Mouse (Mus musculus) frontal cortex, adult 2 months (tissue): ENCODE measurements around the gene Cenpm. TPM values are rescaled to one million over a fixed set of nuclear protein-coding genes. Genes with fewer than 3 reads are reported as not detected.

Experiments
- DNase-seq, 2 experiments: peaks; one replicate each; pipeline ENCODE4 v3.0.0; 2022; ENCODE audit warnings: low spot score in 1 of 2; ENCODE audit errors: extremely low spot score in 1 of 2
- polyA plus RNA-seq: library from polyadenylated mRNA; depleted of rRNA; stranded (reverse); fragments of >200 nt; gene quantifications from 2 replicates; pipeline ENCODE4 v1.2.3, GENCODE M21; 2012; rRNA removed

Gene Cenpm
- polyA plus RNA-seq, 1 experiment = 6.4 TPM

DNA sequence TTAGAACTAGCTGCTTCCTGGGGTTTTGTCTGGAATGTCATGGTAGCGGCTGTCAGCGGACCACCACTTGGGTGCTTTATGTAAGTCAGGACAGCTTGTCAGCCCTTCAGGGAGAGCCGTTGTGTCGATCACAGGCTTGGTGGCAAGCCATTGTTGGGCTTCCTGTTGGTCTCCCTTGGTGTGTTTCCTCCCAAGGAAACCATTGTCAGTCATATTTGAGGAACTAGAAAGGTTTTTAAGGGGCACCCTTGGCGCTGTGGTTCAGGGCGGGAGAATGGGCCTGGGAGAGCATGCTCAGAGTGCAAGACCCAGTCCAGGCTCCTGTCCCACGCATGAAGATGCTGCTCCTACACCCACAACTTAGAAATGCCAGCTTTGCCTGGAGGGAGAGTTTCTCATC lies 46.2 kb downstream of the Cenpm start:
- DNase-seq = no peak

GRCm38 (mm10) chr15:82197937-82198336 lies 46.6 kb downstream of the Cenpm start:
- no peak for DNase-seq

- DNase-seq = no peak
Observed at GRCm38 (mm10) chr15:82197246-82197750, 47.2 kb downstream of the Cenpm start.

DNA sequence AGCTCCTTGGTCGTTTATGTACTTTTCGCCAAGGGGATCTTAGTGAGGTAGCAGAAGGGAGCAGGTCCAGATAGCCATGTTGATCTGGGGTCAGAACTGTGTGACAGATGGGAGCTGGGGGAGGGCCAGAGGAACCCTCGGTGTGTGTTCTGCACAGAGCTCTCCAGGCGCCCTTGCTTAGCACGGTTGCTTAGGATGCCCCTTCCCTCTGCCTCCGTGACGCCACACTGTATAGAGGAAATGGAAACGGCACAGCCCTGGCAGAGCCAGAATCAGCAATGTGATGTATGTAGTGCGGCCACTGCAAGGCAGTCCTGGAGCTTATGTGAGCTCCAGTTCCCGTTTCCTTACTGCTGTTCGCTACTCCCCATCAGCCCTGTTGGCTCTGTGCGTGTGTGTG lies 48.2 kb downstream of the Cenpm start:
- DNase-seq = no peak

DNA sequence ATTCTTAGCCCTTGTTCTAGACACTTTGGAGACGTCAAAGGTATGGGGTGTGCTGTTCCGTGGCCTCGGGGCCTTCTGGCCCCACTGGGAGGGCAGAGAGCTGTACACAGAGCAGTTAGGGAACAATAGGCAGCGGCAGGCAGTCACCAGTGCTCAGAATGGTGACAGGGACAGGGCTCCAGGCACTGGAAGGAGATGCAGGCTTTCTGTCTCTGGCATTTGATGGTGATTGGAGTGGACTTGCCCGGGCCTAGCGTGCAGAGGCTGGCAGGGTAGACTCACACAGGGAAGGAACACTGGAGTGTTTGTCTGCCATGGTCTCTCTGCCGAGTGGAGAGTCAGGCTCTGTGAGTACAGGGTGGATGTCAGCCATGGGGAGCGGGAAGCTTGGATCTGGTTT lies 51.9 kb downstream of the Cenpm start:
- no peak for DNase-seq

DNA sequence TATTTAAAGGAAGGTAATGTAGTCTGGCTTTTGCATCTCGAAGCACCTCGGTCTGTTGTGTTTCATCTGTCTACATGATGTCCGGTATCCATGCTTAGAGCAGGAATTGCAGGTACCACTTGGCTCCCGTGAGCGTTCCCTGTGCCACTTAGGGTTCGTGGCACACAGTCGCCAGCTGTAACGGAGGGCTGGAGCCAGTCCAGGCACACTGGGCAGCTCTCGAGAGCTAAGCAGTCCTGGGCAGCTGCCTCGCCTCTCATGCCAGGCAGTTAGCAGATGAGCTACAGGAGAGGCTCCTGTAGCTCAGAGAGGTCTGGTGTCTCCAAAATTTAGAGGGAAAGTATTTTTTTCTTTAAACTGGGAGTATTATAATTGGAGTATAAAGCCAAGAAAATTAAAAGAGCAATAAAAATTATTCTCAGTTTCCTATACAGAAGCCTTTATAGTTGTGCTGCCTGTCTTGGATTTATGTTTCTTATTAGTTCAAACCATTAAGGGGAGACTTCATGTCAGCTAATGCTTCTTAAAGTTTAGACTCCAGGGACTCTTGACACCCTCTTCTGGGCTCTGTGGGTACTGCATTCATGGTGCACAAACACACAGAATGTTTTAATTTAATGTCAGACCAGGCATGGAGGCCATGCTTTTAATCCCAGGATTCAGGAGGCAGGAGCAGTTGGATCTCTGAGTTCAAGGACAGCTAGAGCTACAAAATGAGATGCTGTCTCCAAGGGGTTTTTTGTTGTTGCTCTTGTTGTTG lies 55.9 kb downstream of the Cenpm start:
- peak in 1 of 2 experiments; percentile 51 for DNase-seq

- no peak for DNase-seq
Observed at GRCm38 (mm10) chr15:82187924-82188323, 56.6 kb downstream of the Cenpm start.

GRCm38 (mm10) chr15:82187401-82187800 lies 57.1 kb downstream of the Cenpm start:
- DNase-seq = no peak

DNA sequence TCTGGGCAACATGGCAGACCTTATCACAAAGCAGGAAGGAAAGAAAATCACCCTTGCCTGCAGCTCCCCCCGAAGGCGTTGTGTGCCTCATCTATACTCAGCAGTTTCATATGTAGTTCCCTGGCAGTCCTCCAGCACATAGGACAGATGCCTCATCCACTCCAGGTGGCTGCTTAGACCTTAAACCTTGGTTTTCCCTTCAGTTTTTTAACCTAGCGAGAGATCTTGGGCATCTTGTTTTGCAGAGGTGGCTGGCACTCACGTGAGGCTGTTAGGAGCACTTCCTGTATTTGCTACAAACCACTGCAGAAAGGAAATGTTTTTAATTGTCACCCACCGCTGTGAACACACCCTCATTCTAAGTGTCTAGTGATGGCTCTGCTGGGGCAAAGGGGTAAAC lies 57.6 kb downstream of the Cenpm start:
- DNase-seq = no peak

- DNase-seq = no peak
Observed at GRCm38 (mm10) chr15:82186131-82186530, 58.4 kb downstream of the Cenpm start.

DNA sequence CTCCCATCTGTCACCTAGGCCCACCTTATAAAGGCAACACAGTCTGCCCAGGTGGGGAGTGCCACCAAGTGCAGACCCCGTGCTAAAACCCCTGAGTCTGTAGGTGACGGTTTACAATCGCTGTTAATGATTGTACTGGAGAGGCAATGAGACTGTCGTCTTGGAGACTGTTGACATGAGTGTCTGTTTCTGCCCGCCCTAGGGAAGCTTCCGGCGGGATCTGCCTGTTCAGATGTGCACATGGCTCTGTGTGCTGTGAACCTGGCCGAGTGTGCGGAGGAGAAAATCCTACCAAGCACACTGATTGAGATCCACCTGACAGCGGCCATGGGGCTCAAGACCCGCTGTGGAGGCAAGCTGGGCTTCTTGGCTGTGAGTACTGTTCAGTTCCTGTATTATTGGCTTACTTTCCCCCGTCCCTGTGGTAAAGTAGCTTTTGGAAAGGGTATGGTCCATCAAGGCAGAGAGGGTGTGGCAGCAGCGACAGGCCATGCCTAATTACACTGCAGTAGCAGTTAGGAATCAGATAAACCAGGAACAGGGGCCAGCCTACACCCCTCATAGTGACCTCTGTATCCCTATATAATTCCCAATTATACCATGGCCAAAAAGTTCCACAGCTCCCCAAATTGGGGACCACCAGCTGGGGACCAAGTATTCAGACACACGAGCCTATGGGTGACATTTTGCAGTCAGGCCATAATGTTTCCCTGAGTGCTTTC lies 59.3 kb downstream of the Cenpm start:
- DNase-seq = no peak

DNA sequence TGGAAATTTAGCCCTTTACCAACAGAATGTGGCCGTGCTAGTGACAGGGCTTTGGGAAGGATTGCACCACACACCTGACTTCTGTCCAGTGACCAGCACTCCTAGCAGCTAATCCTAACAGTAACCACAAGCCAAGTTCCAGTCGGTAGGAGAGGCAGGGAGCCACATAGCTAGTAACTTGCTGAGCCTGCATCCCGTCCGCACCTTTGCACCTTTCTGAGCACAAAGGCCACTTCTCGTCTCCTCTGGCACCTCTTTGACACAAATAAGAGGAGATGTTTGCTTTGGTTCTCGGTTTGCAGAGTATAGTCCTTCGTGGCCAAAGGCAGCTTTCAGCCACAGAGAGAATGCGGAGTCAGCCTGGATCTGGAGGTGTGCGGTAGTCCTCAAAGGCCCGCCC lies 59.9 kb downstream of the Cenpm start:
- DNase-seq = no peak

DNA sequence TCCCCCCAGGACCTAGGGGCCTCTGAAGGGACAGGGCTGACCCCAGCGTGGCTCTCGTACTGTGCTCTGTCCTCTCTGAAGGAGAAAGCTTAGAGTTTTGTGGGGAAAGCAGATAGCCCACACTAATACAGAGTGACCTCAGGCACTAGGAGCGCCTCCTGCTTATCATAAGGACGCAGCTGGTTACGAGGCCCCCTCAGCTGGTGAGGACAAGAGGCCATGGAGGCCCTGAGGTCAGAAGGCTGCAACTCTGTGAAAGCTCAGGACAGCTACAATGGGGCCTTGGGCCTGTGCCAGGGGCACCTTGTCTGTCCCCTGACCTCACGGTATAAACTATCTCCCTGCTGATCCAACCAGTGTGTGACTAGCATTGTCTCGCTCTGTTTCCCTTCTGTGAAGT lies 60.4 kb downstream of the Cenpm start:
- no peak for DNase-seq

Other genes with a start within 250 kb of the Cenpm start
- gene Desi1, start 210.9 kb downstream of the Cenpm start, polyA plus RNA-seq = 112 and 120 TPM in 2 replicates
- gene Snu13, start 197.2 kb downstream of the Cenpm start, polyA plus RNA-seq = 132 and 144 TPM in 2 replicates
- gene 4930407I10Rik, start 185.6 kb downstream of the Cenpm start, polyA plus RNA-seq = not detected in 2 replicates
- 3.8 and 4.1 TPM in 2 replicates for gene Mei1, start 174.8 kb downstream of the Cenpm start, polyA plus RNA-seq
- gene Ccdc134, start 116.8 kb downstream of the Cenpm start, polyA plus RNA-seq = 23.1 TPM in 2 replicates
- gene Srebf2, start 97.6 kb downstream of the Cenpm start, polyA plus RNA-seq = 142 and 155 TPM in 2 replicates
- gene Shisa8, start 31.9 kb downstream of the Cenpm start, polyA plus RNA-seq = 57.1 and 79.6 TPM in 2 replicates
- gene Tnfrsf13c, start 20.4 kb downstream of the Cenpm start, polyA plus RNA-seq = 1.4 and 2.6 TPM in 2 replicates
- 176 and 182 TPM in 2 replicates for gene 1500009C09Rik, start 7.6 kb upstream of the Cenpm start, polyA plus RNA-seq
- gene Sept3, start 30.1 kb upstream of the Cenpm start, polyA plus RNA-seq = 344 and 374 TPM in 2 replicates
- not detected in 2 replicates for gene Wbp2nl, start 54.2 kb upstream of the Cenpm start, polyA plus RNA-seq
- gene Naga, start 94.2 kb upstream of the Cenpm start, polyA plus RNA-seq = 53.4 and 58.3 TPM in 2 replicates
- gene Pheta2, start 94.2 kb upstream of the Cenpm start, polyA plus RNA-seq = 0.48 and 0.70 TPM in 2 replicates
- 288 and 325 TPM in 2 replicates for gene Smdt1, start 94.2 kb upstream of the Cenpm start, polyA plus RNA-seq
- gene Ndufa6, start 109.6 kb upstream of the Cenpm start, polyA plus RNA-seq = 498 and 573 TPM in 2 replicates
- 46.2 and 52.6 TPM in 2 replicates for gene Cyp2d22, start 135.5 kb upstream of the Cenpm start, polyA plus RNA-seq
- gene Cyp2d11, start 149.3 kb upstream of the Cenpm start, polyA plus RNA-seq = not detected in 2 replicates
- not detected in 2 replicates for gene Cyp2d10, start 162.4 kb upstream of the Cenpm start, polyA plus RNA-seq
- gene Cyp2d9, start 188.7 kb upstream of the Cenpm start, polyA plus RNA-seq = not detected in 2 replicates